Mouse (Mus musculus): ENCODE data around the gene Sema3a. TPM values are rescaled to one million over a fixed set of nuclear protein-coding genes. Genes with fewer than 3 reads are reported as not detected.
"Not testable (repeated sequence)": the region's sequence is repeated elsewhere in the genome, so short reads cannot be mapped to it uniquely, and the experiment has no call there.

The Sema3a gene
- polyA plus RNA-seq, 1 experiment from 2014 or later = 42.1 TPM

DNA sequence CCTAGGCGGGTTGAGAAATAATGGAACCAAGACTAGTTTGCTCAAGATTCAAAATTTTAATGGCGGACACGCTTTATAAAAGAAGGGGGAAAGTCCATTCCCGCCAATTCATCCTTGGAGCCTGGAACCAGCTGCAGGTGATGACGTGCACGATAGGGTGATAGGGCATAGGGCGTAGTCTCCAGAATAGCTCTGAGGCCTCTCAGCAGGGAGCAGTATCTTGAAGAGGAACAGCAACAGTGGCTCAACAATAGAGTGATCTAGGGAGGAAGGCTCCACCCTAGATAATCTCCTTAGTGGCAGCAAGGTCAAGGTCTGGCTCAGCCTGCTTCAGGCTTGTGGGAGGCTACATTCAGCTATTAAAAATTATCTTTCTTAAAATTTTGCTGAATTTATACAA, 489.4 kb downstream of the Sema3a start:
- not testable (repeated sequence) for H3K4me2 ChIP-seq (replicated peaks; ENCODE audit: low read depth, low read length); H3K4me1 ChIP-seq (ENCODE audit: control insufficient read depth, insufficient read depth, low read length); H3K27me3 ChIP-seq (ENCODE audit: control insufficient read depth, insufficient read depth, low read length); H3K9ac ChIP-seq (replicated peaks; ENCODE audit: low read depth, low read length); H3K27ac ChIP-seq (ENCODE audit: low read length); ATAC-seq (ENCODE audit: insufficient number of reproducible peaks, insufficient read depth, low FRiP score, low read depth); H3K4me3 ChIP-seq (ENCODE audit: low read depth, low read length); H3K36me3 ChIP-seq (ENCODE audit: control insufficient read depth, insufficient read depth, low read length); H3K9me3 ChIP-seq (ENCODE audit: control insufficient read depth, low read depth, low read length)
- 92% methylated on average over 7 of the region's 7 CpGs for WGBS

- H3K27ac ChIP-seq (ENCODE audit: low read length) = no peak overlapping the region
- no peak overlapping the region for H3K4me3 ChIP-seq (ENCODE audit: low read depth, low read length)
- H3K36me3 ChIP-seq (ENCODE audit: control insufficient read depth, insufficient read depth, low read length) = no peaks in the 10 kb centered on the region
- ATAC-seq (ENCODE audit: insufficient number of reproducible peaks, insufficient read depth, low FRiP score, low read depth) = no peak
- H3K4me1 ChIP-seq (ENCODE audit: control insufficient read depth, insufficient read depth, low read length) = no peaks in the 10 kb centered on the region
- no peaks in the 10 kb centered on the region for H3K9me3 ChIP-seq (ENCODE audit: control insufficient read depth, low read depth, low read length)
- H3K4me2 ChIP-seq (replicated peaks; ENCODE audit: low read depth, low read length) = no peak overlapping the region
- WGBS = 71% methylated on average over 2 of the region's 2 CpGs
- no peak overlapping the region for H3K9ac ChIP-seq (replicated peaks; ENCODE audit: low read depth, low read length)
- no peaks in the 10 kb centered on the region for H3K27me3 ChIP-seq (ENCODE audit: control insufficient read depth, insufficient read depth, low read length)
Observed at GRCm38 (mm10) chr5:13615907-13616306, 490.7 kb downstream of the Sema3a start.

GRCm38 (mm10) chr5:13622578-13622977, 497.4 kb downstream of the Sema3a start:
- Histone ChIP-seq H3K4me2 (replicated peaks; ENCODE audit: low read depth, low read length) (no peak overlapping the region), H3K27ac (ENCODE audit: low read length) (no peak overlapping the region), H3K27me3 (ENCODE audit: control insufficient read depth, insufficient read depth, low read length) (no peaks in the 10 kb centered on the region), H3K4me3 (ENCODE audit: low read depth, low read length) (no peak overlapping the region), H3K4me1 (ENCODE audit: control insufficient read depth, insufficient read depth, low read length) (no peaks in the 10 kb centered on the region), H3K9ac (replicated peaks; ENCODE audit: low read depth, low read length) (no peak overlapping the region), H3K9me3 (ENCODE audit: control insufficient read depth, low read depth, low read length) (no peaks in the 10 kb centered on the region), H3K36me3 (ENCODE audit: control insufficient read depth, insufficient read depth, low read length) (no peaks in the 10 kb centered on the region)
- ATAC-seq (ENCODE audit: insufficient number of reproducible peaks, insufficient read depth, low FRiP score, low read depth) = no peak
- WGBS = 75% methylated on average over 7 of the region's 7 CpGs

- Histone ChIP-seq H3K27ac (ENCODE audit: low read length) (no peak overlapping the region), H3K9ac (replicated peaks; ENCODE audit: low read depth, low read length) (no peak overlapping the region), H3K9me3 (ENCODE audit: control insufficient read depth, low read depth, low read length) (no peaks in the 10 kb centered on the region), H3K4me3 (ENCODE audit: low read depth, low read length) (no peak overlapping the region), H3K36me3 (ENCODE audit: control insufficient read depth, insufficient read depth, low read length) (no peaks in the 10 kb centered on the region), H3K27me3 (ENCODE audit: control insufficient read depth, insufficient read depth, low read length) (no peaks in the 10 kb centered on the region), H3K4me1 (ENCODE audit: control insufficient read depth, insufficient read depth, low read length) (0 out of 2 replicates have a peak, but pooled peaks cover 6% of the 10 kb centered on the region), H3K4me2 (replicated peaks; ENCODE audit: low read depth, low read length) (no peak overlapping the region)
- WGBS = 58% methylated on average over 5 of the region's 5 CpGs
- no peak for ATAC-seq (ENCODE audit: insufficient number of reproducible peaks, insufficient read depth, low FRiP score, low read depth)
Observed at GRCm38 (mm10) chr5:13624754-13625153, 499.5 kb downstream of the Sema3a start.

GRCm38 (mm10) chr5:13626093-13626492, 500.9 kb downstream of the Sema3a start:
- H3K4me3 ChIP-seq (ENCODE audit: low read depth, low read length) = no peak overlapping the region
- 69% methylated on average over 5 of the region's 5 CpGs for WGBS
- no peaks in the 10 kb centered on the region for H3K36me3 ChIP-seq (ENCODE audit: control insufficient read depth, insufficient read depth, low read length)
- H3K4me1 ChIP-seq (ENCODE audit: control insufficient read depth, insufficient read depth, low read length) = 0 out of 2 replicates have a peak, but pooled peaks cover 6% of the 10 kb centered on the region
- no peak overlapping the region for H3K27ac ChIP-seq (ENCODE audit: low read length)
- H3K9me3 ChIP-seq (ENCODE audit: control insufficient read depth, low read depth, low read length) = no peaks in the 10 kb centered on the region
- H3K9ac ChIP-seq (replicated peaks; ENCODE audit: low read depth, low read length) = no peak overlapping the region
- H3K4me2 ChIP-seq (replicated peaks; ENCODE audit: low read depth, low read length) = no peak overlapping the region
- H3K27me3 ChIP-seq (ENCODE audit: control insufficient read depth, insufficient read depth, low read length) = no peaks in the 10 kb centered on the region
- ATAC-seq (ENCODE audit: insufficient number of reproducible peaks, insufficient read depth, low FRiP score, low read depth) = no peak

DNA sequence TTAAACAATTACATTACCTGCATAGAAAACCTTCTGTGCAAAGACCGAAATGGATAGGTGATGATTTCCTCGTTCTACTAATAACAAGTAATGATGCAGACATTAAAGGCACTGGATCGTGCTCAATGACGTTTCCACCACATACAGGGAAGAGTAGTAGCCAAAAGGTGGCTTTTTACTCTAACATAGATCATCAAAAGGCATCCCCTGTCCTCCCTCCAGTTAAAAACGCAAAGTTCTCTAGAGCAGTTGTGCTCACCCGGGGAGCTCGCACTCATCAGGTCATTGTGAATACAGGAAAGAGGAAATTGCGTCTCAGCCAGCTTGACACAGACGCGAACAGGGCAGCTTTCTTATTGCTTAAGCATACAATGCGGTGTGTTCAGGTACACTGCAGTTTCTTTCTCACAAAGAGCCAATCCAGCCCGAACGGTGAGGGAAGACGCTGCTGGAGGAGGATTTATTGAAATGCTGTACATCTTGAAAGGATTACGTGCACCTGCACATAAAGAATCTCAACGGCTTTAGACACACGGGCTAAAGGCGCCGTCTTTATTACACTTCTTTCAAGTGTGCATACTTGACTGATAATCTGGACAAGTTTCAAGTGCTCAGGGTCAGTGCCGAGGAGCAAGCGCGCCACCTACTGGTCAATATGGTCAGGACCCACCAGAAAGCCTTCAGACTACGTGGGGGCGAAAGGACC, 503.5 kb downstream of the Sema3a start:
- H3K27ac ChIP-seq (ENCODE audit: low read length) = no peak overlapping the region
- 9% methylated on average over 24 of the region's 24 CpGs for WGBS
- ATAC-seq (ENCODE audit: insufficient number of reproducible peaks, insufficient read depth, low FRiP score, low read depth) = peak; percentile 84

DNA sequence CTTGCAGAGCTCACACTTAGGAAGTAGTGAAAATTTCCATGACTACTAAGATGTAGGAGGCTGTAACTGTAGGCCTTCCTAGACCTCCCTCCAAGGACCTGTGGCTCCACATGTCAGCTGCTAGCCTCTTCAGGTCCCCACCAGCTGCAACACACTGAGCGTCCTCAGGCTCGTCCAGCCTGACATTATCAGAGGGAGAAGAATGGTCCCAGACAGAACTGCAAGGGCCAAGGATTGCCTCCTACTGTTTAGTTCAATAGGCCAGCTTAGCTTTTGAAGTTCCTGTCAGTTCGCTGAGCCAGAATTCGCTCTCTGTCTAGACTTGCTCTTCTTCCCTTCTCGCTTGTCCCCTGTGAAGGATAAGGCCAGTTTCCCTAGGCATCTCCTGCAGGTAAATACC, 504.7 kb downstream of the Sema3a start:
- Histone ChIP-seq H3K9ac (replicated peaks; ENCODE audit: low read depth, low read length) (no peak overlapping the region), H3K4me3 (ENCODE audit: low read depth, low read length) (no peak overlapping the region), H3K27ac (ENCODE audit: low read length) (no peak overlapping the region), H3K27me3 (ENCODE audit: control insufficient read depth, insufficient read depth, low read length) (no peaks in the 10 kb centered on the region), H3K4me2 (replicated peaks; ENCODE audit: low read depth, low read length) (no peak overlapping the region), H3K9me3 (ENCODE audit: control insufficient read depth, low read depth, low read length) (no peaks in the 10 kb centered on the region), H3K36me3 (ENCODE audit: control insufficient read depth, insufficient read depth, low read length) (no peaks in the 10 kb centered on the region), H3K4me1 (ENCODE audit: control insufficient read depth, insufficient read depth, low read length) (0 out of 2 replicates have a peak, but pooled peaks cover 6% of the 10 kb centered on the region)
- no peak for ATAC-seq (ENCODE audit: insufficient number of reproducible peaks, insufficient read depth, low FRiP score, low read depth)
- 45% methylated on average over 5 of the region's 5 CpGs for WGBS

More for the DNA sequence above, 503.5 kb downstream of the Sema3a start:
- peak overlapping the region; percentile 61 for H3K4me2 ChIP-seq (replicated peaks; ENCODE audit: low read depth, low read length)
- H3K27me3 ChIP-seq (ENCODE audit: control insufficient read depth, insufficient read depth, low read length) = no peaks in the 10 kb centered on the region
- no peaks in the 10 kb centered on the region for H3K36me3 ChIP-seq (ENCODE audit: control insufficient read depth, insufficient read depth, low read length)
- 0 out of 2 replicates have a peak, but pooled peaks cover 6% of the 10 kb centered on the region for H3K4me1 ChIP-seq (ENCODE audit: control insufficient read depth, insufficient read depth, low read length)
- H3K4me3 ChIP-seq (ENCODE audit: low read depth, low read length) = peak overlapping the region; percentile 28
- no peaks in the 10 kb centered on the region for H3K9me3 ChIP-seq (ENCODE audit: control insufficient read depth, low read depth, low read length)
- peak overlapping the region; percentile 29; the same call in 1 of the 2 replicates for H3K9ac ChIP-seq (replicated peaks; ENCODE audit: low read depth, low read length)

GRCm38 (mm10) chr5:13630692-13631091, 505.5 kb downstream of the Sema3a start:
- H3K9ac ChIP-seq (replicated peaks; ENCODE audit: low read depth, low read length) = no peak overlapping the region
- no peak for ATAC-seq (ENCODE audit: insufficient number of reproducible peaks, insufficient read depth, low FRiP score, low read depth)
- 0 out of 2 replicates have a peak, but pooled peaks cover 6% of the 10 kb centered on the region for H3K4me1 ChIP-seq (ENCODE audit: control insufficient read depth, insufficient read depth, low read length)
- no peaks in the 10 kb centered on the region for H3K36me3 ChIP-seq (ENCODE audit: control insufficient read depth, insufficient read depth, low read length)
- no peaks in the 10 kb centered on the region for H3K27me3 ChIP-seq (ENCODE audit: control insufficient read depth, insufficient read depth, low read length)
- no peak overlapping the region for H3K4me3 ChIP-seq (ENCODE audit: low read depth, low read length)
- no peaks in the 10 kb centered on the region for H3K9me3 ChIP-seq (ENCODE audit: control insufficient read depth, low read depth, low read length)
- no peak overlapping the region for H3K27ac ChIP-seq (ENCODE audit: low read length)
- H3K4me2 ChIP-seq (replicated peaks; ENCODE audit: low read depth, low read length) = no peak overlapping the region

GRCm38 (mm10) chr5:13636237-13636636, 511.0 kb downstream of the Sema3a start:
- Histone ChIP-seq H3K27ac (ENCODE audit: low read length) (no peak overlapping the region), H3K4me2 (replicated peaks; ENCODE audit: low read depth, low read length) (no peak overlapping the region), H3K36me3 (ENCODE audit: control insufficient read depth, insufficient read depth, low read length) (no peaks in the 10 kb centered on the region), H3K4me1 (ENCODE audit: control insufficient read depth, insufficient read depth, low read length) (no peaks in the 10 kb centered on the region), H3K27me3 (ENCODE audit: control insufficient read depth, insufficient read depth, low read length) (no peaks in the 10 kb centered on the region), H3K9me3 (ENCODE audit: control insufficient read depth, low read depth, low read length) (no peaks in the 10 kb centered on the region), H3K4me3 (ENCODE audit: low read depth, low read length) (no peak overlapping the region), H3K9ac (replicated peaks; ENCODE audit: low read depth, low read length) (no peak overlapping the region)
- ATAC-seq (ENCODE audit: insufficient number of reproducible peaks, insufficient read depth, low FRiP score, low read depth) = no peak
- 56% methylated on average over 3 of the region's 3 CpGs for WGBS
